Comparison of ENCODE assay signal across 8 mouse cellular contexts in genomic region chr6:37415034-37415433, GRCm38 (mm10). TPM values are rescaled to one million over a fixed set of nuclear protein-coding genes. Genes with fewer than 3 reads are reported as not detected.
DNase-seq lines count a peak whose midpoint lies in the region; TF ChIP-seq lines count a peak whose summit lies in the region.
"Had no signal": no experiment of that assay in that cellular context is flagged by ENCODE, and none has a peak within 500 bp of the region (broad histone marks: within the 10 kb centered on the region; RNA-seq: fewer than 3 reads in every experiment).

No protein-coding gene starts in this region.

- intact Hi-C loops in gastrocnemius, adult 2 months (cut with DNase I) = no loop called here

- H3K27ac ChIP-seq in embryonic facial prominence, embryonic 10.5 days (replicated peaks) = peak overlapping the region; percentile 37
- peak overlapping the region; percentile 9; the same call in 1 of the 2 replicates for H3K27ac ChIP-seq in gastrocnemius, adult 2 months
- H3K27ac ChIP-seq: macrophage had no signal

- H3K36me3 ChIP-seq in embryonic facial prominence, embryonic 10.5 days (replicated peaks) = no peaks in the 10 kb centered on the region; the same call in none of the 2 replicates

- no peaks in the 10 kb centered on the region for H3K27me3 ChIP-seq in embryonic facial prominence, embryonic 10.5 days (replicated peaks; ENCODE audit: low read depth, poor library complexity, severe bottlenecking)

- peaks cover 48% of the 10 kb centered on the region for H3K4me1 ChIP-seq in embryonic facial prominence, embryonic 10.5 days

- TF ChIP-seq CTCF in gastrocnemius, adult 2 months (IDR thresholded peaks at IDR 0.05) = no peak

- 50% methylated on average over 7 of the region's 7 CpGs for WGBS in embryonic facial prominence, embryonic 10.5 days

- no peaks in the 10 kb centered on the region for H3K9me3 ChIP-seq in embryonic facial prominence, embryonic 10.5 days

- H3K4me3 ChIP-seq in embryonic facial prominence, embryonic 10.5 days = no peak overlapping the region
- no peak overlapping the region for H3K4me3 ChIP-seq in gastrocnemius, adult 2 months

- DNase-seq in embryonic facial prominence, embryonic 10.5 days (ENCODE audit: low spot score) = peak; percentile 53
- peak; percentile 76 for DNase-seq in gastrocnemius, adult 2 months
- peak; percentile 72 for DNase-seq in kidney, adult 18-20 months
- peak; percentile 75 for DNase-seq in lung, postnatal 25 days (ENCODE audit: low spot score)
- no peak for DNase-seq in spleen, postnatal 10 days (ENCODE audit: low spot score in 2 of 2)
- no peak for DNase-seq in left cerebral cortex, adult 9 months (ENCODE audit: low spot score in 2 of 2)
- DNase-seq in adipocyte (ENCODE audit: low spot score) = no peak

RNA-seq across cellular contexts. Expression of gene Creb3l2, which starts 26.9 kb away (rescaled TPM):
- polyA plus RNA-seq in embryonic facial prominence, embryonic 10.5 days (2016; fragmentation: Nextera tagmentation; extraction: Ambion mirVana) = 12.4 and 12.5 TPM in 2 replicates
- 10 to 100 TPM; 10.9 to 14.1 TPM for total RNA-seq in gastrocnemius, adult 2 months (2021)

Comparison
In these comparisons a context has a peak if more than half of its experiments do, and no peak if none do; other contexts are left out.
1. DNase-seq: peak in embryonic facial prominence, embryonic 10.5 days (single experiment), gastrocnemius, adult 2 months (single experiment), kidney, adult 18-20 months (single experiment) and lung, postnatal 25 days (single experiment); none in spleen, postnatal 10 days (0 of 2), left cerebral cortex, adult 9 months (0 of 2) and adipocyte (single experiment).